Mouse (Mus musculus) midbrain, embryonic 14.5 days (tissue): ENCODE measurements at regions not wholly inside any gene's neighbourhood (a gene's known extent, or its start where the extent isn't known, plus 50 kb on each side); places are given as distances from the start of the nearest gene placed in this dataset.

Source experiments
- ATAC-seq: fragments of 200-750 bp; cut with Nextera tagmentation; 2 replicates; pipeline ENCODE4 v1.8.0; 2017; ENCODE audit warnings: moderate number of reproducible peaks, moderate library complexity; ENCODE audit not compliant: low FRiP score, low TSS enrichment
- DNase-seq: peaks from one replicate; pipeline ENCODE4 v3.0.0-alpha.2; 2015
- H3K27ac ChIP-seq: fragments of 300-500 bp; sonication (generic); replicated peaks from 2 replicates; pipeline ENCODE4 v1.5.1; 2014; ENCODE audit warnings: mild to moderate bottlenecking, low read depth, low read length, moderate library complexity
- H3K27me3 ChIP-seq: fragments of 300-500 bp; sonication (generic); 2 replicates; pipeline ENCODE4 v1.6.1; 2014; ENCODE audit warnings: low read length, control low read depth, mixed read lengths; ENCODE audit not compliant: control insufficient read depth, insufficient read depth
- H3K36me3 ChIP-seq: fragments of 300-500 bp; sonication (generic); 2 replicates; pipeline ENCODE4 v1.6.1; 2014; ENCODE audit warnings: low read length, control low read depth; ENCODE audit not compliant: control insufficient read depth, insufficient read depth
- H3K4me1 ChIP-seq: fragments of 300-500 bp; sonication (generic); 2 replicates; pipeline ENCODE4 v1.6.1; 2014; ENCODE audit warnings: mild to moderate bottlenecking, antibody characterized with exemption, low read length, control low read depth; ENCODE audit not compliant: control insufficient read depth, insufficient read depth
- H3K4me2 ChIP-seq: fragments of 300-500 bp; sonication (generic); 2 replicates; pipeline ENCODE4 v1.6.1; 2014; ENCODE audit warnings: mild to moderate bottlenecking, low read length, moderate library complexity
- H3K4me3 ChIP-seq: fragments of 300-500 bp; sonication (generic); replicated peaks from 2 replicates; pipeline ENCODE4 v1.5.1; 2014; ENCODE audit warnings: low read depth, low read length
- H3K9ac ChIP-seq: fragments of 300-500 bp; sonication (generic); replicated peaks from 2 replicates; pipeline ENCODE4 v1.6.1; 2014; ENCODE audit warnings: mild to moderate bottlenecking, low read length, moderate library complexity
- H3K9me3 ChIP-seq: fragments of 300-500 bp; sonication (generic); 2 replicates; pipeline ENCODE4 v1.6.1; 2016; ENCODE audit warnings: low read length, control low read depth, mixed read lengths; ENCODE audit not compliant: control insufficient read depth
- WGBS: fragments of 180-500 bp; shearing (Covaris S2); extraction: QIAGEN DNeasy Blood & Tissue Kit; methylation state at CpG from one replicate; pipeline ENCODE4 v1.1.7; 2014; 5-methylcytosine and 5-hydroxymethylcytosine counted together

DNA sequence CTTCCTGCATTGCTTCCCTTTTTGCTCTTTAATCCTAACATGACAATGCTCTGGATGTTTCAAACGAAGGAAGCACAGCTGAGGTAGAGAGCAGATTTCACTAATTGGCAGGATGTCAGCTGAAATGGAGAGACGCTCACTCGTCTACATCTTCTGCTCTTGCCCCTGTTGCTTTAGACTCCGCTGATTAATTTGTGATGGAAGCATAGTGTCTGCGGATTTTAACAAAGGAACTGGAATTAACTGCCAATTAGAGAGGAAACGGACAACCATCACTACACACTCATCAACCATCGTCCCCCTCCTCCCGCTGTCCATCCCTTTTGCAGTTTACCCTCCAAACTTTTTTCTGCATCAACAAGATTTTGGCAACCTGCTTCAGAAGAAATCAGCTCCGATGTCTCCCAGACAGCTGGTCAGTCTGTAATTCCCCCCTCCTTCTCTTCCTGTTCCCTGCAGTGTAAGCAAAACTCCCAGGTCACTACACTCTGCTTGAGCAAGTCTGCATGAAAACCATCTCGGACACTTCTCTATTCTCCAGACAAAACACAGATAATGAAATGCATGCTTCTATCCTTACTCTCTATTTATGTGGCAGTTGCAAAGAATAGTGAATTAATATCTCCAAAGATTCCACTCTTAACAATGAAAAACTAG lies 2905.6 kb upstream of the 5930422O12Rik start:
- H3K4me1 ChIP-seq = 0 out of 2 replicates have a peak, but pooled peaks cover 5% of the 10 kb centered on the region
- H3K9ac ChIP-seq = no peak overlapping the region
- 43% methylated on average over 10 of the region's 10 CpGs for WGBS
- no peak for ATAC-seq
- H3K27ac ChIP-seq = no peak overlapping the region
- peak; percentile 27 for DNase-seq
- no peaks in the 10 kb centered on the region for H3K9me3 ChIP-seq
- H3K36me3 ChIP-seq = no peaks in the 10 kb centered on the region
- no peak overlapping the region for H3K4me3 ChIP-seq
- H3K27me3 ChIP-seq = no peaks in the 10 kb centered on the region
- H3K4me2 ChIP-seq = no peak overlapping the region

DNA sequence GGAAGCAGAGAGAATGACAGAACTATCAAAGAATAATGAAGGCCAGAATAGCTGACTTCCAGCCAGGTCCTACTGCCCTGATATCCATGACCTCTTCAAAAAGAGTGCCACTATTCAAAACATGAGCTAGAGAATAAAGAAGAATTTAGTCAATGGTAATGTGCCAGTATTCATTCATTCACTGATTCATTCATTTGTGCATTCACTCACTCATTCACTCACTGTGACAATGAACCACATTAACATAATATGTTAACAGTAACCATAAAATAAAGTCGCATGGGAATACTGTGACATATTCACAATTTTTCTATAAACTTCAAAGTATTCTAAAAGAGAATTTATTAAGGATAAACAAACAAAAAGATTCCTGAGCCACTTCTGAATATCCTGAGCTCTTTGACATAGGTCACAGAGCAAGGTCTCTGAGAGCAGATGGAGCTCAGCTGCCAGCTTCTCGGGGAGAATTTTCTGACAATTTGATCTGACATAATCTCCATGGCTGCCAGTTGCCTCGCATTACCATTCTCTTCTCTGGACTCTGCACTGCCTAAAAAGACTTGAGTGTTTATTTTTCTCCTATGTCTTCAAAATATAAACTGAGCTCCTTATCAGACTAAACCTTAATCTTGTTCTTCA lies 2895.5 kb upstream of the 5930422O12Rik start:
- DNase-seq (peak; percentile 67), ATAC-seq (peak; percentile 79; the same call in 1 of the 2 replicates)
- Histone ChIP-seq H3K4me3 (no peak overlapping the region), H3K4me2 (no peak overlapping the region), H3K9ac (no peak overlapping the region), H3K27me3 (no peaks in the 10 kb centered on the region), H3K36me3 (no peaks in the 10 kb centered on the region), H3K4me1 (peaks cover 14% of the 10 kb centered on the region), H3K27ac (peak overlapping the region; percentile 50), H3K9me3 (no peaks in the 10 kb centered on the region)
- WGBS = 16% methylated on average over 3 of the region's 3 CpGs

DNA sequence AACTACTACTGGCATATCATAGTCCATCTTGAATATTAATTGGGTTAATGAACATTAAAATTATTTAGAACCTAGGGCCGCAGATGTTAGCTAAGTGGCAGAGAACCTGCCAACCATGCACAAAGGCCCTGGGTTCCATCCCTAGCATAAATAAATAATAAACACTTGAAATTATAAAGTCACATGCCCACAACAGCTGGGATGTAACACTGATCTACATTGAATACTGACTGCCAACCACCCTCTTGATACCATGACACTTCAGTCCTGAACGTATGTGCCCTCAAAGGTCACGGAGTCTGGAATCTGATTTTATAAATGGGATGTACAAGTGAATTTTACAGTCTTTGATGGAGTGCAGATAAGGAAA lies 2895.0 kb upstream of the 5930422O12Rik start:
- Histone ChIP-seq H3K27ac (0 out of 2 replicates have a peak overlapping the region, but pooled peaks have one; percentile 50), H3K27me3 (no peaks in the 10 kb centered on the region), H3K9ac (no peak overlapping the region), H3K9me3 (no peaks in the 10 kb centered on the region), H3K4me1 (peaks cover 14% of the 10 kb centered on the region), H3K4me2 (no peak overlapping the region), H3K4me3 (no peak overlapping the region), H3K36me3 (no peaks in the 10 kb centered on the region)
- ATAC-seq (peak; percentile 82; the same call in 1 of the 2 replicates), DNase-seq (peak; percentile 43)
- 28% methylated on average over 3 of the region's 3 CpGs for WGBS

DNA sequence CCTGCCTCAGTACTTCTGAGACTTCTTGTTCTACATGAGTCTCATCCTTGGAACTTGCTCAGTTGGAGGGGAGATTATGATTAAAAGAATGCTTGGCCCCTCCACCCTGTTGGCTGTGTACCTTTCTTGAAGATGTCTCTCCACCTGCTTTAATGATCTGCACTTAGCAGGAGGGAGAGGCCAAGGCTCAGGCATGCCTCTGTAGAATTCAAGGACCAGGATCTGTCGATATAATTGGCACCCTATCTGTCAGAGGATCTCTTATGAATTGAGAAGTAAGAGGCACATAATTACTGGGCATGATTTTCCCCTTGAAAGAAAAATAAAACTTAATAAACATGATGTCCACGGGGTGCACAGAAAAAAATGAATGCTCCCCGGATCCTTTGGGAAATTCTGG lies 2893.1 kb upstream of the 5930422O12Rik start:
- H3K36me3 ChIP-seq = no peaks in the 10 kb centered on the region
- DNase-seq = no peak

DNA sequence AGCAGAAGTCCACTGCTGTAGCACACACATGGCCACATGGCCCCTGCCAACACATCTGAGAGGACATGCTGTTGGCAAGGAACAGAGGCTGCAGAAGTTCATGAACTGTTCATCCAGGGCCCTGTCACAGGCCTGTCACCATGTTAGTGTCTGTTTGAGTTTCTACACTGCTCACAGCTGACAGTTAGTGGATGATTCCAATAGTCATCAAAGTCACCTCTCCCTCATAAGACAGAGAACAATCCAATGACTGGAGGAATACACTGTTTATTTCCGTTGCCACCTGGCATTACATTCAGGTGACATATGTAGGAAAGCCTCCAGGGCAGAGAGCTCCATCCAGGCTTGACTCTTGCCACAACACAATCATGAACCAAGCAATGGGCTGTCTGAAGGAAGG lies 2886.3 kb upstream of the 5930422O12Rik start:
- no peak for DNase-seq
- no peaks in the 10 kb centered on the region for H3K9me3 ChIP-seq
- H3K4me1 ChIP-seq = no peaks in the 10 kb centered on the region
- no peak for ATAC-seq
- no peak overlapping the region for H3K9ac ChIP-seq
- H3K36me3 ChIP-seq = no peaks in the 10 kb centered on the region
- H3K27ac ChIP-seq = no peak overlapping the region
- no peak overlapping the region for H3K4me3 ChIP-seq
- no peaks in the 10 kb centered on the region for H3K27me3 ChIP-seq
- H3K4me2 ChIP-seq = no peak overlapping the region
- 84% methylated on average over 1 of the region's 1 CpGs for WGBS

More for the DNA sequence above, 2893.1 kb upstream of the 5930422O12Rik start:
- H3K4me1 ChIP-seq = peaks cover 14% of the 10 kb centered on the region
- 60% methylated on average over 3 of the region's 3 CpGs for WGBS
- H3K4me2 ChIP-seq = no peak overlapping the region
- no peak overlapping the region for H3K9ac ChIP-seq
- no peaks in the 10 kb centered on the region for H3K9me3 ChIP-seq
- no peaks in the 10 kb centered on the region for H3K27me3 ChIP-seq
- H3K27ac ChIP-seq = no peak overlapping the region
- no peak overlapping the region for H3K4me3 ChIP-seq
- no peak for ATAC-seq

DNA sequence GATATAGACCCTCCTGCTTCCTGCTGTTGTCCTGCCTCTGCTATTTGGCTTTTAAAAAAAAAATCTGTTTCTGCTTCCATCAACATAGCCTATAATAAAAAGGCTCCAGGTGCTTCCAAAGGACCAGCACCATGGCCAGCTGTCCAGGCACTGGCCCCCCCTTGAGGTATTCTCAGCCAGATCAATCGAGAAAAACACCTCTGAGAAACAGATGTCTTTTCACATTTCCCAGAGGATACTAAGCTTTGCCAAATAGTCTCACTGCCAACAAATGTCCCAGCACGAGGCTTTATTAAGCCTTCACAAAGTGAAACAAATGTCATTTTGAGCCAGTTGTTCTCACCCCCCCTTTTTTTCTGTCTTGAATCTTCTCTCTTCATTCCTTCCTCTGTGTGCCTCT lies 2880.7 kb upstream of the 5930422O12Rik start:
- Histone ChIP-seq H3K9ac (no peak overlapping the region), H3K27ac (no peak overlapping the region), H3K27me3 (no peaks in the 10 kb centered on the region), H3K9me3 (no peaks in the 10 kb centered on the region), H3K36me3 (no peaks in the 10 kb centered on the region), H3K4me3 (no peak overlapping the region), H3K4me1 (no peaks in the 10 kb centered on the region), H3K4me2 (no peak overlapping the region)
- WGBS = 5% methylated on average over 2 of the region's 2 CpGs
- ATAC-seq (0 out of 2 replicates have a peak, but pooled peaks have one; percentile 40), DNase-seq (peak; percentile 54)

DNA sequence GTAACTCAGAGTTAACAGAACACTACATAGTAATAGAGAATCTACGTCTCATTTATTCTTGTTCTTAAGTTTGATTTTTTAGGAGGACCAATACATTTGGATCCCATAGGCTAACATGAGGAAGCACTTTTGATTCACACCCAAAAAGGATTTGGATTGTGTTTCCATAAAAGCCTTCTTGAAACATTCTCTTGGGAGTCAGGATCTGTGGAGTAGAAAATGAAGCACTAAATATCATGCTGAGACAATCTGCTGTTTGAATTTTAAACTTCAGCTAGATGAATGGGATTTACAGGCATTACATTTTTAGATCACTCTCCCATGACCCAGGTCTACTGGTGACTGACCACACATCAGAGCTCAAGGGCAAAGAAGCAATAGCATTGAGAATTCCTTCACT lies 2877.5 kb upstream of the 5930422O12Rik start:
- no peaks in the 10 kb centered on the region for H3K4me1 ChIP-seq
- no peaks in the 10 kb centered on the region for H3K27me3 ChIP-seq
- no peak overlapping the region for H3K4me3 ChIP-seq
- 42% methylated on average over 1 of the region's 1 CpGs for WGBS
- H3K4me2 ChIP-seq = no peak overlapping the region
- no peaks in the 10 kb centered on the region for H3K9me3 ChIP-seq
- no peak for ATAC-seq
- DNase-seq = no peak
- no peak overlapping the region for H3K9ac ChIP-seq
- H3K36me3 ChIP-seq = no peaks in the 10 kb centered on the region
- no peak overlapping the region for H3K27ac ChIP-seq

DNA sequence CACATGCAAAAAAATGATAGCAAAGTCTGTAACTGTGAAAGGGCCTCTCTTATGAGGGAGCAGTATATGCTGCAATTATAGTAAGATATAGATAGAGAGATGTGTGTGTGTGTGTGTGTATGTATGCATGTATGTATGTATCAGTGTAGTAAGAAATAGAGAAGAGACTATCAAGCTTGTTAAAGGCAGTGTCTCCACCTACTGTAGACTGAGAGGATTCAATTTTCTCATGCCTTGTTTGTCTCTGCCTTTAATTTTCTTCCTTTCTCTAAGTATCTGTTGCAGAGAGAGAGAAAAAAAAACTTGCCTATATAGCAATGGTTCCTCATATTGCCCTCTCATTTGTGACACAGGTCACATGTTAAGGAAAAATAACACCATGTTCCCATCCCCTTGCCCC lies 2871.1 kb upstream of the 5930422O12Rik start:
- no peak overlapping the region for H3K4me3 ChIP-seq
- H3K27me3 ChIP-seq = no peaks in the 10 kb centered on the region
- no peak overlapping the region for H3K27ac ChIP-seq
- DNase-seq = peak; percentile 28
- no peak overlapping the region for H3K4me2 ChIP-seq
- no peaks in the 10 kb centered on the region for H3K4me1 ChIP-seq
- no peaks in the 10 kb centered on the region for H3K36me3 ChIP-seq
- no peak for ATAC-seq
- no peak overlapping the region for H3K9ac ChIP-seq
- no peaks in the 10 kb centered on the region for H3K9me3 ChIP-seq
